Comparison of ENCODE assay signal across 7 mouse cellular contexts in the genomic region with DNA sequence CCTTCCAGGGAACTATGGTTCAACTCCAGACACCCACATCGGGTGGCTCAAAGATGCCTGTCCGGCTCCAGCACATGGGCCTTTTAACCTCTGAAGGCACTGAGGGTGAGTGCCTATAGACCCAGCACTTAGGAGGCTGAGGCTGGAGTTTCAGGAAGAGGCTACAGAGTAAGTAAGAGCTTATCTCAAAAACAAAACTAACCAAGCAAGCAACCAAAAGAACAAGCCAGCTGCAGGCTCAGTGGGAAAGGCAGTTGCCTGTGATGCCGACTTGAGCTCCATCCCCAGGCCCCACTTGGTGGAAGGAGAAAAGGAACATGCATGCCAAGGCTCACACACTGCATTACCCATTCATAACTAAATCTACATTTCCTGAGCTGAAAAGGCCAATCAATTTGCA. TPM values are rescaled to one million over a fixed set of nuclear protein-coding genes. Genes with fewer than 3 reads are reported as not detected.
DNase-seq lines count a peak whose midpoint lies in the region; ATAC-seq and TF ChIP-seq lines count a peak whose summit lies in the region.

No protein-coding gene starts in this region.

- H3K4me2 ChIP-seq in neural tube, embryonic 11.5 days (ENCODE audit: low read depth): 0 out of 2 replicates have a peak overlapping the region, but pooled peaks have one; percentile 94
- H3K4me2 ChIP-seq in heart, postnatal 0 days (ENCODE audit: low read depth, low read length): peak overlapping the region; percentile 89
- peak overlapping the region; percentile 75 for H3K4me2 ChIP-seq in liver, embryonic 16.5 days (ENCODE audit: low read depth, low read length)

- no peak for ATAC-seq in neural tube, embryonic 11.5 days (ENCODE audit: insufficient read depth, low FRiP score, low TSS enrichment)
- no peak for ATAC-seq in heart, postnatal 0 days (ENCODE audit: insufficient read depth, low read depth)
- ATAC-seq in liver, embryonic 16.5 days (ENCODE audit: low read depth): no peak

- no peaks in the 10 kb centered on the region for H3K9me3 ChIP-seq in neural tube, embryonic 11.5 days (ENCODE audit: control insufficient read depth, low read length)
- H3K9me3 ChIP-seq in heart, postnatal 0 days (replicated peaks; ENCODE audit: control insufficient read depth, low read length): peaks cover 3% of the 10 kb centered on the region; the same call in 1 of the 2 replicates
- H3K9me3 ChIP-seq in liver, embryonic 16.5 days (replicated peaks; ENCODE audit: control insufficient read depth, low read length): no peaks in the 10 kb centered on the region

- H3K4me3 ChIP-seq in neural tube, embryonic 11.5 days (ENCODE audit: low read depth, low read length): no peak overlapping the region
- H3K4me3 ChIP-seq in heart, postnatal 0 days (ENCODE audit: low read depth, low read length): 0 out of 2 replicates have a peak overlapping the region, but pooled peaks have one; percentile 54
- H3K4me3 ChIP-seq in liver, embryonic 16.5 days (ENCODE audit: low read depth, low read length): no peak overlapping the region

- DNase-seq in neural tube, embryonic 11.5 days (ENCODE audit: low spot score): no peak
- DNase-seq in neural tube, embryonic 10.5 days (ENCODE audit: extremely low spot score, low spot score): no peak
- no peak for DNase-seq in heart, postnatal 0 days (ENCODE audit: low spot score)
- peak; percentile 22 to 32 for DNase-seq in thymus, postnatal 36 days
- DNase-seq in left cerebral cortex, postnatal 36 days (ENCODE audit: low spot score in 2 of 2): no peak
- no peak for DNase-seq in layer of hippocampus, postnatal 36 days

- H3K27ac ChIP-seq in neural tube, embryonic 11.5 days (ENCODE audit: low read depth, low read length): no peak overlapping the region
- peak overlapping the region; percentile 95 for H3K27ac ChIP-seq in heart, postnatal 0 days (ENCODE audit: low read depth)
- H3K27ac ChIP-seq in liver, embryonic 16.5 days (ENCODE audit: low read length): no peak overlapping the region

- 0 out of 2 replicates have a peak, but pooled peaks cover 4% of the 10 kb centered on the region for H3K27me3 ChIP-seq in neural tube, embryonic 11.5 days (ENCODE audit: control insufficient read depth, insufficient read depth, low read length)
- no peaks in the 10 kb centered on the region for H3K27me3 ChIP-seq in heart, postnatal 0 days (ENCODE audit: control insufficient read depth, insufficient read depth, low read length)
- no peaks in the 10 kb centered on the region for H3K27me3 ChIP-seq in liver, embryonic 16.5 days (ENCODE audit: control insufficient read depth, insufficient read depth, low read depth, low read length)

- H3K36me3 ChIP-seq in neural tube, embryonic 11.5 days (ENCODE audit: control insufficient read depth, insufficient read depth, low read length): no peaks in the 10 kb centered on the region
- no peaks in the 10 kb centered on the region for H3K36me3 ChIP-seq in heart, postnatal 0 days (replicated peaks; ENCODE audit: control insufficient read depth, insufficient read depth, low read length)
- H3K36me3 ChIP-seq in liver, embryonic 16.5 days (ENCODE audit: control insufficient read depth, insufficient read depth): no peaks in the 10 kb centered on the region

- WGBS in neural tube, embryonic 11.5 days: 66% methylated on average over 3 of the region's 3 CpGs
- 27% methylated on average over 3 of the region's 3 CpGs for WGBS in heart, postnatal 0 days
- WGBS in liver, embryonic 16.5 days (ENCODE audit: insufficient replicate concordance): 35% methylated on average over 3 of the region's 3 CpGs

- intact Hi-C loops in left cerebral cortex, postnatal 36 days (cut with DNase I): no loop called here

- H3K9ac ChIP-seq in neural tube, embryonic 11.5 days (ENCODE audit: low read length): no peak overlapping the region
- H3K9ac ChIP-seq in heart, postnatal 0 days (replicated peaks; ENCODE audit: low read depth, low read length): peak overlapping the region; percentile 66
- no peak overlapping the region for H3K9ac ChIP-seq in liver, embryonic 16.5 days (ENCODE audit: low read depth, low read length)

- no peak for TF ChIP-seq CTCF in heart, postnatal 0 days (IDR thresholded peaks at IDR 0.05; ENCODE audit: low read depth)

- TF ChIP-seq EP300 in heart, postnatal 0 days (IDR thresholded peaks at IDR 0.05; ENCODE audit: low read depth): no peak

- peaks cover 11% of the 10 kb centered on the region for H3K4me1 ChIP-seq in neural tube, embryonic 11.5 days (ENCODE audit: control insufficient read depth, insufficient read depth, low read length)
- H3K4me1 ChIP-seq in heart, postnatal 0 days (ENCODE audit: control insufficient read depth, insufficient read depth): peaks cover 37% of the 10 kb centered on the region
- H3K4me1 ChIP-seq in liver, embryonic 16.5 days (ENCODE audit: control insufficient read depth, low read depth, low read length): peaks cover 5% of the 10 kb centered on the region

RNA-seq across cellular contexts. Expression of gene Ccdc69, which starts 0.6 kb away (rescaled TPM):
- polyA plus RNA-seq in neural tube, embryonic 11.5 days (2014; fragmentation: Nextera tagmentation; extraction: Ambion mirVana): 0.32 and 0.73 TPM in 2 replicates
- total RNA-seq in heart, postnatal 0 days (2014; rRNA removed; ENCODE audit: low replicate concordance): 17.6 and 22.2 TPM in 2 replicates
- polyA plus RNA-seq in heart, postnatal 0 days (2015; fragmentation: Nextera tagmentation; extraction: Ambion mirVana): 22.0 and 22.3 TPM in 2 replicates
- 1.3 TPM in 2 replicates for polyA plus RNA-seq in liver, embryonic 16.5 days (2015; fragmentation: Nextera tagmentation; extraction: Ambion mirVana)
- under 1 TPM in 1 of 2 experiments, not detected in 1; 0.25 TPM for total RNA-seq in left cerebral cortex, postnatal 36 days (2021)
- under 1 TPM in 1 of 2 experiments, not detected in 1; 0.35 TPM for total RNA-seq in layer of hippocampus, postnatal 36 days (2021)

RNA-seq across cellular contexts. Expression of gene Gm2a, which starts 19.4 kb away (rescaled TPM):
- polyA plus RNA-seq in neural tube, embryonic 11.5 days (2014; fragmentation: Nextera tagmentation; extraction: Ambion mirVana): 13.6 and 13.8 TPM in 2 replicates
- total RNA-seq in heart, postnatal 0 days (2014; rRNA removed; ENCODE audit: low replicate concordance): 17.2 and 23.9 TPM in 2 replicates
- 26.9 and 27.2 TPM in 2 replicates for polyA plus RNA-seq in heart, postnatal 0 days (2015; fragmentation: Nextera tagmentation; extraction: Ambion mirVana)
- 27.4 and 32.6 TPM in 2 replicates for polyA plus RNA-seq in liver, embryonic 16.5 days (2015; fragmentation: Nextera tagmentation; extraction: Ambion mirVana)
- total RNA-seq in left cerebral cortex, postnatal 36 days (2021): 10 to 100 TPM; 34.3 to 41.6 TPM
- 10 to 100 TPM; 33.7 to 34.1 TPM for total RNA-seq in layer of hippocampus, postnatal 36 days (2021)

RNA-seq across cellular contexts. Expression of gene Anxa6, which starts 45.3 kb away (rescaled TPM):
- 90.1 and 91.8 TPM in 2 replicates for polyA plus RNA-seq in neural tube, embryonic 11.5 days (2014; fragmentation: Nextera tagmentation; extraction: Ambion mirVana)
- total RNA-seq in heart, postnatal 0 days (2014; rRNA removed; ENCODE audit: low replicate concordance): 306 and 424 TPM in 2 replicates
- 250 and 254 TPM in 2 replicates for polyA plus RNA-seq in heart, postnatal 0 days (2015; fragmentation: Nextera tagmentation; extraction: Ambion mirVana)
- polyA plus RNA-seq in liver, embryonic 16.5 days (2015; fragmentation: Nextera tagmentation; extraction: Ambion mirVana): 56.9 and 66.1 TPM in 2 replicates
- 10 to 100 TPM; 87.1 to 88.9 TPM for total RNA-seq in left cerebral cortex, postnatal 36 days (2021)
- total RNA-seq in layer of hippocampus, postnatal 36 days (2021): 10 to 100 TPM; 95.8 to 96.4 TPM

Comparison
In these comparisons a context has a peak if more than half of its experiments do, and no peak if none do; other contexts are left out.
1. DNase-seq: peak in thymus, postnatal 36 days (2 of 2); none in neural tube, embryonic 11.5 days (single experiment), neural tube, embryonic 10.5 days (single experiment), heart, postnatal 0 days (single experiment), left cerebral cortex, postnatal 36 days (0 of 2) and layer of hippocampus, postnatal 36 days (0 of 2).
2. RNA of gene Ccdc69, which starts 0.6 kb away (total RNA-seq): 17.6 to 22.2 TPM in heart, postnatal 0 days; 0.35 TPM in layer of hippocampus, postnatal 36 days and 0.25 TPM in left cerebral cortex, postnatal 36 days; every median in the first group is over 10 times any median in the second.
3. Peak in every context shown above with its lines, with median percentiles within 50 percentile points of each other: H3K4me2 ChIP-seq.